Mouse (Mus musculus): Measurements from ENCODE around the gene Mtss1l. TPM values are rescaled to one million over a fixed set of nuclear protein-coding genes. Genes with fewer than 3 reads are reported as not detected.

Gene Mtss1l
- 100 to 1,000 TPM in 1 of 2 experiments, 10 to 100 TPM in 1; 78.8 to 106 TPM for total RNA-seq (2021)
- long read RNA-seq, experiment 1, partial matches to known transcripts: 9 of 30 reads
- long read RNA-seq, experiment 1, other reads (novel, unspliced or antisense): 21 of 30 reads
- long read RNA-seq, experiment 2, full-length matches to known transcripts: 1 of 55 reads
- long read RNA-seq, experiment 2, partial matches to known transcripts: 34 of 55 reads
- long read RNA-seq, experiment 2, other reads (novel, unspliced or antisense): 20 of 55 reads

DNA sequence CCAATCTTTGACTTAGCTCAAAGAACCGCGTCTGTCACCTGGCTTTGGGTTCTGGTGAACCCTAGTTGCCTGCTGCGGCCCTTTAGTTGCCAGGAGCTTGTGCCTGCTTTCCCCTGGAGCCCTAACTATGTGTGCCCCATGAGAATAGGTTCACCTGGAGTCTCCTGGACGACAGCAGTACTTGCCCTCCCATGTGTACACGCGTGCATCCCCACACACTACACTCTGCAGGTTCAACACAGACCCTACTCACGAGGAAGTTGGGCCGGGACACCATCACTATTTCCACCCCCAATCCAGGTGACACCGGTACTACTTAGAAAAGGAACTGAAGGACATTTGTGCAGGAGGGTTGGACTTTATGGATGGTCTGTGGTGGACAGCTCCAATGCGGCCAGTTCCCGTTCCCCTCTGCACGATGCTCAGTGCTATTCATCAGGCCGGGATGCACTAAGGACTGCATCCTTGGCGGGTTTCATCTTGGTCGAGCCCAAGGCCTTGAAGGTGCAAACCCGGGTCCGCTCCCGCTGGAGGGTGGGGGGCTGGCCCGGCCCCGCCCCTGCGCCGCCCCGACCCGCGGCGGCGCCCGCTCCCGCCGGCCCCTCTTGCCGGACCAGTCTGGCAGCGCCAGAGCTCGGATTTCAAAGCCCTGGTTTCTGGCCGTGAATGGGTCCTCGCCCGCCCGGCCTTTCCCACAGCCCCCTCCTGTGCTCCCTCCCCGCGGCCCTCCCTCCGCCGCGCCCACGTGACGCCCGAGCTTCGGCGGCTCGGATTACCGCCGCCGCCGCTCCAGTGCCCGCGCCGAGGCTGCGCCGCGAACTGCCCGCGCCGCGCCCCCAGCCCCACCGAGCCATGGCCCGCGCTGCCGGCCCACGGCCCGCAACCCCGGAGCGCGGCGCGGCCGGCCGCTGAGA, at the start of gene Mtss1l:
Gene Mtss1l (plus strand): TSS at position 792 of the 914 bp plus-strand sequence.
- intact Hi-C loops (cut with DNase I): no loop called here
- DNase-seq: peak; percentile 68 to 78

- intact Hi-C loops (cut with DNase I): no loop called here
- no peak for DNase-seq
These were observed 49.1 kb upstream of the Mtss1l start for GRCm38 (mm10) chr8:110672133-110672532.

GRCm38 (mm10) chr8:110673168-110673567, 48.1 kb upstream of the Mtss1l start:
- intact Hi-C loops (cut with DNase I): no loop called here
- no peak for DNase-seq

DNA sequence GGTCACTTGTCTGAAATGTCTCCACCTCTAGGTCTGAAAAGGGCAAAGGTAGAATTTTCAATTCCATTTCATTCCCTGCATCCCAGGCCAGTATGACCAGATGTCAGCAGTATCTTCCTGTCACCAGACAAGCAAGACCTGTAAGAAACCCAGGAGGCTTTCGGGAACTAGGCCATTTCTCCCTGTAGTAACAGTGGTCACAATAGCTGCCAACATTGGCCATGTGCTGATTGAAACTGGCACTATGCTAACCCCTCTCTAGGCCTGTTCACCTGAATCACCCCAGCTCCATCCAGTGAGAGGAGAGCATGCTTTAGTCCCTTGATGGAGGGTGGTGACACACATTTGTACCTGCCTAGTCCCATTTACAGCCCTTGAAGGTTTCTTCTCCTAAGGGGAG, 46.7 kb upstream of the Mtss1l start:
- intact Hi-C loops (cut with DNase I): no loop called here
- DNase-seq: no peak

GRCm38 (mm10) chr8:110676702-110677101, 44.6 kb upstream of the Mtss1l start:
- intact Hi-C loops (cut with DNase I): loop anchor here (5.0 kb wide), 1 partner anchor 41 kb away; no protein-coding TSS in a partner anchor
- peak; percentile 24 to 41 for DNase-seq

DNA sequence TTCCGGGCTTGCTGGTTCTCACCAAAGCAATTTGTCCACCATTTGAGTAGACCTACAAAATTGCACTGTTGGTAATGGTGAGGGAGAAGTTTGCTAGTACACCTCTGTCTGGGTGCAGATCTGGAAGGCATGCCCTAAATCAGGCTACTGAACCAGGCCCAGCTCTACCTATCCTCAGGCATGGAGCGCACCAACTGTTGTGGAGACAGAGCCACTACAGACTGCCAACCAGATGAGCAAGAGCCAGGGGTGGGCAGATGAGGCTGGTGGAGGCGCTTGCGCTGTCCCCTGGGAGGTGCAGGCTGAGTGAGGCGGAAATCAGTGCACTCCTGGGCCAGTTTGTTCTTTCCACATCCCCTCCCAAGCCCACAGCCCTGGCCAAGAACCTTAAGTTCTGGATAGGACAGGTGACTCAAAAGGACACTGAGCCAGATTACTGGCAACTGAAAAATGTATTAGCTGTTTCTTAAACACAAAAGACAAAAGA, 44.1 kb upstream of the Mtss1l start:
- intact Hi-C loops (cut with DNase I): loop anchor here (5.0 kb wide), 1 partner anchor 40 kb away; no protein-coding TSS in a partner anchor
- peak in 1 of 2 experiments; percentile 42 for DNase-seq

- DNase-seq: no peak
- intact Hi-C loops (cut with DNase I): loop anchor here (5.0 kb wide), 1 partner anchor 38 kb away; no protein-coding TSS in a partner anchor
These were observed 42.3 kb upstream of the Mtss1l start for GRCm38 (mm10) chr8:110678989-110679388.

DNA sequence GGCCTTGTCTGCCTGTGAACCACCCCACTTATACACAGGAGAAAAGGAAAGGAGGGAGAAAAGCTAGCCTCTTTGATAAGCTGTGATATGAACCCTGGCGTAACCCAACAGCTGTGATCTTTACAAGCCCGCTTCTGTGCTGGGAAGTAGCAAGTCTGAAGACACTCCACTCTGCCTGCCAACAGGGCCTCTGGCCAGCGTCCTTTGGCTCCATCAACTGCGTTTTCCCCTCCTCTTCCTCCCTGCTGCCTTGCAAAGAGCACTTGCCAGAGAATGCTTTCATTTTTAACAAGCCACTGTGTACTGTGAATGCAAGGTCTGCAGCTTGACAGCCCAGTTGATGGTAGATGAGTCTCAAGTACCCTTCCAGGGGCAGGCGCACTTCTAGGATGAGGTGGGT, 33.5 kb upstream of the Mtss1l start:
- DNase-seq: peak; percentile 73 to 80
- intact Hi-C loops (cut with DNase I): no loop called here

GRCm38 (mm10) chr8:110689961-110690360, 31.3 kb upstream of the Mtss1l start:
- intact Hi-C loops (cut with DNase I): no loop called here
- DNase-seq: no peak

DNA sequence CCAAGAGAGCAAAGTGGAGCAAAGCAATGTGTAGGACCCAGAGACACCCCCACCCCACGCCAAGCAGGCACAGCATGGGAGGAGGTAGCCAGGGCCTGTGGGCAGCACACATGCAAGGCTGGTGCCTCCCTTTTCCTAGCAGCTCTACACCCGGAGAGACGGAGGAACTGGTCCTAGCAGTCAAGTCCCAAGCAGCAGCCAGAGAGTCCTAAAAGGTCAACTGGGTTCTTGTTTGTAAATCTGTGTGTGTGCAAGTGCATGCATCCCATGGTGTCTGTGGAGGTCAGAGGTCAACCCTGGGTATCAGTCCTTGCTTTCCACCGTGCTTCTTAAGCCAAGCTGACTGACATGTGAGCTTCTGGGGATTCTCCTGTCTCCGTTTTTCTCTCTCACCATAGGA, 27.1 kb upstream of the Mtss1l start:
- intact Hi-C loops (cut with DNase I): no loop called here
- no peak for DNase-seq

- no peak for DNase-seq
- intact Hi-C loops (cut with DNase I): no loop called here
These were observed 26.4 kb upstream of the Mtss1l start for GRCm38 (mm10) chr8:110694826-110695225.

DNA sequence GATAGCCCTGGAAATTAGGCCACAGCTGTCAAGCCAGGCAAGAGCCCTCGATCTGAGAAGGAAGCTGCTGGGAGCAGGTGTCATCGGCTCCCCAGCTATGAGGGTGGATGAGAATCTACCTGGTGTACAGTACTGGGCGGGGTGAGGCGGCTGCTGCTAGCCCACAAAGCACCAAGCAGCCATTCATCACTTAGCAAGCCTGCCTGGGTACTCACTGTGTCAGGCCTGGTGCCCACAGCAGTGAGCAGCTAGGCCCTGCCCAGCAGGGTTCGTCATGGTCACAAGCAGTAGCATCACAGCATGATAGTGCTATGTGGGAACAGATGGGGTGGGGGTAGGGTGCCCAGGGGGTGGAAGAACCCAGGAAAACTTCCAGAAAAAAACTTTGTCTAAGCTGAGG, 25.8 kb upstream of the Mtss1l start:
- DNase-seq: no peak
- intact Hi-C loops (cut with DNase I): no loop called here

DNA sequence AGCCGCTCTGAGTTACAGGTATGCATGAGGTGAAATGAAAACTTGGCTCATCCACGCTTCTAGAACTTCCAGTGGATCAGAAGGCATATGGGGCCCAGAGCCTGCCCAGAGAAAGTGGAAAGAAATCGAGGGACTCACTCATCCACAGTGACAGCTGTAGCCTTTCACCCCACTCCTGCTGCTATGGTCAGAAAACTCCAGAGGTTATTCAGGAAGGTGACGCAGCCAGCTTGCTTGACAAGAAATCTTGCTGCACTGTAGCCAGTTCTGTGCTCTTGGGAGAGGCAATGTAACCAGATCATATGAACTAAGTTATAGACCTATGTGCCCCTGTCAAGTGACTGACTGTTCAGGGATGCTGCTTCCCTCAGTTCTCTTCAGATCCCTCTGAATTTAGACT, 25.2 kb upstream of the Mtss1l start:
- no peak for DNase-seq
- intact Hi-C loops (cut with DNase I): no loop called here

GRCm38 (mm10) chr8:110697571-110697970, 23.7 kb upstream of the Mtss1l start:
- DNase-seq: no peak
- intact Hi-C loops (cut with DNase I): no loop called here

- intact Hi-C loops (cut with DNase I): no loop called here
- no peak for DNase-seq
These were observed 23.2 kb upstream of the Mtss1l start for GRCm38 (mm10) chr8:110698098-110698497.

- no peak for DNase-seq
- intact Hi-C loops (cut with DNase I): no loop called here
These were observed 21.8 kb upstream of the Mtss1l start for GRCm38 (mm10) chr8:110699501-110699900.

DNA sequence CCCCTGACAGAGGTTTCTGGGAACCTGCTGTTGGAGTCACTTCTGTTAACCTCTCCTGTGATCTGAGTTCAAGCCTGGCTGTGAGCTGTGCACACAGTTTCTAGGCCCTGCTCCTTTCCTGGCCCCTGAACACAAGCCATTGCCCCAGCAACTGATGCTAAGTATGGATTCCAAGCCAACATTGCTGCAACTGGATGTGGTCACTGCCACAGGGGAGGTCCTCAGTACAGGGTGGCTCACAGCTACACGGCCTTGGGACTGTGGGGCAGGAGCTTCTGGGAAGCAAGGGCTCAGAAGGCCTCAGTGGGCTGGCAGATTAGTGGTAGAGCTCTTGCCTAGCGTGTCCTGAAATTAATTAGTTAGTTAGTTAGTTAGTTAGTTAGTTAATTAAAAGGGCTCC, 20.7 kb upstream of the Mtss1l start:
- intact Hi-C loops (cut with DNase I): no loop called here
- no peak for DNase-seq

- intact Hi-C loops (cut with DNase I): no loop called here
- no peak for DNase-seq
These were observed 18.4 kb upstream of the Mtss1l start for GRCm38 (mm10) chr8:110702636-110703459.

DNA sequence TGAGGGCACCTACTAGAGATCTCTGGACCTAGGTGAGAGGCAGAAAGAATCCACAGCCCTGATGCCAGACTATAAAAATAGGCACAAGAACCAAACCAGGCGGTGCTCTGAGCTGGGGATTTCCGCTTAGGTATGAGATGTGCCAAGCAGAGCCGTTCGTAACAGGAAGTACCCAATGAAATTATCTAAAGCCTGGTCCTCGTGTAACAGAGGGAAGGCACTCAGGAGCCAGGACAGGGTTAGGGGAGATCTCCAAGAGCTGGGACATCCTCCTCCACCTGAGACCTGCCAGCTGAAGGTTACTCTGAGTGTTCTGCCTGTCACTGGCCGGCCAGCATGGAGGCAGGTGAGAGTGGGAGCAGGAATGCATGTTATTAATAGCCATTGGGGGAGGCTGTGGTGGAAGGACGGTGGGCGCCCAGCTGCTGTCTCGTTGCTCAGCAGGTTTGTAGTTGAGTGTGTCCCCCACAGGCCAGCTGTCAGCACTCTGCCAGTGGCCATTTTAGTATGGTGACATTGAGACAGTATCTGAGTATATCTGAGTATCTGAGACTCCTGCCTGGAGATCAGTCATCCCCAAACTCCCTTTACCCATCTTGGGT, 17.7 kb upstream of the Mtss1l start:
- no peak for DNase-seq
- intact Hi-C loops (cut with DNase I): no loop called here

DNA sequence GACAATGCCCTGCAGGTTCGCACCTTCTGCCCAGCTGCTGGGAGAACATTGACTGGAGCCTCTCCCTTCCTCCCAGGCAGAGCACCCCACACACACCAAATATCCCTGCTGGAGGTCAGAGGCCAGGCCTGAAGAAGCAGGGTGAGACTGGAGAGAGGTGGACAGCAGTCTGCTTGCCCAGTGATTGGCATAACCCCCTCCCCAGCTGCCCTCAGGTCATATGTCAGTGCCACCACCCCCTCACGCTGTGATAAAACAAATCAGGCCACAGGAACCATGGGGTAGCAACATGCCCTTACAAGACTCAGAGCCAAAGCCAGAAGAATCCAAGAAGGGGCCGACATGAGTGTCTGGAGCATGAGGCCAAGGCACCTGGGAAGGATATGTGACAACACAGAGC, 17.2 kb upstream of the Mtss1l start:
- intact Hi-C loops (cut with DNase I): no loop called here

More for the DNA sequence above, 17.2 kb upstream of the Mtss1l start:
- no peak for DNase-seq

Measured in gastrocnemius, postnatal 36 days (tissue).